Mouse (Mus musculus) telencephalon, adult 2 months (tissue): ENCODE measurements around the gene Tmub2.

ENCODE experiments used
- DNase-seq: peaks from one replicate; pipeline ENCODE4 v3.0.0-alpha.2; 2011; ENCODE audit warnings: low read depth, low spot score

Gene Tmub2

GRCm38 (mm10) chr11:102284501-102285094, at the start of gene Tmub2:
Gene Tmub2 (plus strand): TSS chr11:102284931.
- DNase-seq: peak; percentile 98

- no peak for DNase-seq
Observed at GRCm38 (mm10) chr11:102236022-102236421, 48.7 kb upstream of the Tmub2 start.

GRCm38 (mm10) chr11:102240636-102241035, 44.1 kb upstream of the Tmub2 start:
- no peak for DNase-seq

- DNase-seq: no peak
Observed at GRCm38 (mm10) chr11:102241246-102241645, 43.5 kb upstream of the Tmub2 start.

GRCm38 (mm10) chr11:102241874-102242273, 42.9 kb upstream of the Tmub2 start:
- no peak for DNase-seq

- peak; percentile 88 for DNase-seq
Observed at GRCm38 (mm10) chr11:102244926-102245449, 39.7 kb upstream of the Tmub2 start.

GRCm38 (mm10) chr11:102245581-102246272, 39.0 kb upstream of the Tmub2 start:
- DNase-seq: no peak

GRCm38 (mm10) chr11:102246273-102246635, 38.5 kb upstream of the Tmub2 start:
- DNase-seq: no peak

GRCm38 (mm10) chr11:102246871-102247270, 37.9 kb upstream of the Tmub2 start:
- DNase-seq: no peak

- peak; percentile 84 for DNase-seq
Observed at GRCm38 (mm10) chr11:102248630-102249230, 36.0 kb upstream of the Tmub2 start, which contains the start of gene BC030867. Gene BC030867 (plus strand): TSS chr11:102248882.

- no peak for DNase-seq
Observed at GRCm38 (mm10) chr11:102249351-102250090, 35.2 kb upstream of the Tmub2 start.

GRCm38 (mm10) chr11:102257514-102257913, 27.2 kb upstream of the Tmub2 start:
- DNase-seq: no peak

- DNase-seq: no peak
Observed at GRCm38 (mm10) chr11:102258095-102258494, 26.6 kb upstream of the Tmub2 start.

- DNase-seq: no peak
Observed at GRCm38 (mm10) chr11:102258521-102258920, 26.2 kb upstream of the Tmub2 start.

GRCm38 (mm10) chr11:102263211-102263610, 21.5 kb upstream of the Tmub2 start:
- no peak for DNase-seq

GRCm38 (mm10) chr11:102265816-102266215, 18.9 kb upstream of the Tmub2 start:
- DNase-seq: no peak

GRCm38 (mm10) chr11:102266631-102267355, 17.9 kb upstream of the Tmub2 start:
- no peak for DNase-seq

- peak; percentile 62 for DNase-seq
Observed at GRCm38 (mm10) chr11:102267480-102267879, 17.3 kb upstream of the Tmub2 start.

GRCm38 (mm10) chr11:102268520-102269244, 16.0 kb upstream of the Tmub2 start, which contains the start of gene Asb16:
Gene Asb16 (plus strand): TSS chr11:102268743.
- no peak for DNase-seq

GRCm38 (mm10) chr11:102276411-102276915, 8.3 kb upstream of the Tmub2 start:
- DNase-seq: no peak
